ENCODE assay signal across 30 mouse cellular contexts in genomic region chr7:73523183-73523582, GRCm38 (mm10). TPM values are rescaled to one million over a fixed set of nuclear protein-coding genes. Genes with fewer than 3 reads are reported as not detected.
DNase-seq lines count a peak whose midpoint lies in the region; ATAC-seq lines count a peak whose summit lies in the region.
"Had no signal": no experiment of that assay in that cellular context is flagged by ENCODE, and none has a peak within 500 bp of the region (broad histone marks: within the 10 kb centered on the region; RNA-seq: fewer than 3 reads in every experiment).

No protein-coding gene starts in this region.

- H3K9ac ChIP-seq in heart, embryonic 15.5 days, result no peak overlapping the region
- H3K9ac ChIP-seq: embryonic facial prominence, embryonic 13.5 days; heart, embryonic 12.5 days; limb, embryonic 15.5 days; liver, embryonic 13.5 days; midbrain, embryonic 12.5 days; neural tube, embryonic 13.5 days had no signal

- H3K27me3 ChIP-seq in heart, embryonic 15.5 days, result no peaks in the 10 kb centered on the region
- H3K27me3 ChIP-seq: embryonic facial prominence, embryonic 13.5 days; heart, embryonic 12.5 days; limb, embryonic 15.5 days; liver, embryonic 13.5 days; midbrain, embryonic 12.5 days; neural tube, embryonic 13.5 days had no signal

- WGBS in heart, embryonic 15.5 days, result 79% methylated on average over 6 of the region's 6 CpGs
- WGBS in macrophage (ENCODE audit: missing documents), result 70% methylated on average over 4 of the region's 6 CpGs

- no peaks in the 10 kb centered on the region for H3K9me3 ChIP-seq in heart, embryonic 15.5 days (replicated peaks)
- H3K9me3 ChIP-seq: embryonic facial prominence, embryonic 13.5 days; G1E; heart, embryonic 12.5 days; limb, embryonic 10.5 days; limb, embryonic 15.5 days; liver, embryonic 13.5 days; midbrain, embryonic 12.5 days; neural tube, embryonic 13.5 days had no signal

- no peak overlapping the region for H3K4me3 ChIP-seq in heart, embryonic 15.5 days
- no peak overlapping the region for H3K4me3 ChIP-seq in macrophage (ENCODE audit: inconsistent target)
- H3K4me3 ChIP-seq: embryonic facial prominence, embryonic 13.5 days; heart, adult 2 months; heart, embryonic 12.5 days; limb, embryonic 10.5 days; limb, embryonic 15.5 days; liver, embryonic 13.5 days; midbrain, embryonic 12.5 days; myocyte; neural tube, embryonic 13.5 days had no signal

- peaks cover 28% of the 10 kb centered on the region for H3K36me3 ChIP-seq in heart, embryonic 15.5 days
- peaks cover 29% of the 10 kb centered on the region; the same call in 1 of the 2 replicates for H3K36me3 ChIP-seq in macrophage (ENCODE audit: inconsistent target)

- H3K79me2 ChIP-seq in macrophage (ENCODE audit: inconsistent target), result peaks cover 100% of the 10 kb centered on the region

- no peak for ATAC-seq in heart, embryonic 15.5 days (replicated peaks; ENCODE audit: insufficient number of reproducible peaks, insufficient read depth, low FRiP score, low read depth)
- ATAC-seq: hindbrain, embryonic 16.5 days; intestine, embryonic 16.5 days had no signal

- H3K27ac ChIP-seq in heart, embryonic 15.5 days, result 0 out of 2 replicates have a peak overlapping the region, but pooled peaks have one; percentile 19
- H3K27ac ChIP-seq in macrophage, result peak overlapping the region; percentile 8; the same call in 1 of the 2 replicates
- H3K27ac ChIP-seq: embryonic facial prominence, embryonic 13.5 days; limb, embryonic 10.5 days; limb, embryonic 15.5 days; liver, embryonic 13.5 days; midbrain, embryonic 12.5 days had no signal

- H3K4me1 ChIP-seq in heart, embryonic 15.5 days (replicated peaks), result peaks cover 29% of the 10 kb centered on the region

- DNase-seq in heart, adult 18-20 months, result no peak
- peak; percentile 59 for DNase-seq in thymus, postnatal 0 days (ENCODE audit: low spot score)
- DNase-seq in thymus, postnatal 4 days, result no peak
- DNase-seq in T-cell, adult 2 months (ENCODE audit: low spot score), result peak; percentile 83
- no peak for DNase-seq in layer of hippocampus, postnatal 10 days (ENCODE audit: low spot score in 2 of 2)
- no peak for DNase-seq in layer of hippocampus, adult 18-20 months (ENCODE audit: low spot score in 2 of 2)
- DNase-seq: adrenal gland, postnatal 14 days; cerebellum, adult 11-12 months; cerebellum, adult 9-11 months; gastrocnemius, postnatal 25 days; heart, adult 2 months; heart, postnatal 10 days; kidney, adult 8-10 months; kidney, postnatal 10 days; layer of hippocampus, postnatal 36 days; liver, embryonic 13.5 days; lung, adult 18-20 months; lung, postnatal 10 days had no signal

- H3K4me2 ChIP-seq in heart, embryonic 15.5 days, result no peak overlapping the region
- H3K4me2 ChIP-seq: embryonic facial prominence, embryonic 13.5 days; heart, embryonic 12.5 days; limb, embryonic 15.5 days; liver, embryonic 13.5 days; midbrain, embryonic 12.5 days; neural tube, embryonic 13.5 days had no signal

RNA-seq across cellular contexts. Expression of gene Chd2, which starts 18.4 kb away (rescaled TPM):
- polyA plus RNA-seq in heart, embryonic 15.5 days (2015; fragmentation: Nextera tagmentation; extraction: Ambion mirVana), result 41.2 and 42.9 TPM in 2 replicates
- 10 to 100 TPM; 28.2 to 38.8 TPM for total RNA-seq in heart, adult 18-20 months (2021)
- polyA plus RNA-seq in thymus, postnatal 0 days (2015; fragmentation: Nextera tagmentation; extraction: Ambion mirVana), result 52.6 and 64.2 TPM in 2 replicates
- 100 to 1,000 TPM; 403 to 732 (median 510) TPM for total RNA-seq in macrophage (2018; cell fraction: chromatin; rRNA removed)
- 10 to 100 TPM; 21.1 to 41.7 (median 26.6) TPM for total RNA-seq in macrophage (2018; cell fraction: cytosol; rRNA removed)
- total RNA-seq in macrophage (2018; cell fraction: nucleus; rRNA removed), result 100 to 1,000 TPM; 110 to 331 (median 224) TPM
- polyA plus RNA-seq in macrophage (2018), result 11.4 to 34.5 TPM (median 15.8 TPM) in 3 replicates
- 10 to 100 TPM; 47.7 to 50.3 TPM for total RNA-seq in layer of hippocampus, postnatal 10 days (2021)
- total RNA-seq in layer of hippocampus, adult 18-20 months (2021), result 10 to 100 TPM; 50.7 to 55.7 TPM

Comparison
In these comparisons a context has a peak if more than half of its experiments do, and no peak if none do; other contexts are left out.
1. DNase-seq: peak in thymus, postnatal 0 days (single experiment) and T-cell, adult 2 months (single experiment); none in heart, adult 18-20 months (0 of 2), thymus, postnatal 4 days (single experiment), layer of hippocampus, postnatal 10 days (0 of 2) and layer of hippocampus, adult 18-20 months (0 of 2).